Mouse (Mus musculus) CD4-positive, CD25-positive, alpha-beta regulatory T cell, adult 9 weeks (primary cell): ENCODE results near the gene Rnf181. TPM values are rescaled to one million over a fixed set of nuclear protein-coding genes. Genes with fewer than 3 reads are reported as not detected.

Experiments used
- polyA plus RNA-seq: library from polyadenylated mRNA; unstranded; fragments of 100-300 nt; shearing (Covaris generic); gene quantifications from one replicate; pipeline ENCODE4 v1.2.1, GENCODE M21; 2017

The Rnf181 gene
- polyA plus RNA-seq = 161 TPM

DNA sequence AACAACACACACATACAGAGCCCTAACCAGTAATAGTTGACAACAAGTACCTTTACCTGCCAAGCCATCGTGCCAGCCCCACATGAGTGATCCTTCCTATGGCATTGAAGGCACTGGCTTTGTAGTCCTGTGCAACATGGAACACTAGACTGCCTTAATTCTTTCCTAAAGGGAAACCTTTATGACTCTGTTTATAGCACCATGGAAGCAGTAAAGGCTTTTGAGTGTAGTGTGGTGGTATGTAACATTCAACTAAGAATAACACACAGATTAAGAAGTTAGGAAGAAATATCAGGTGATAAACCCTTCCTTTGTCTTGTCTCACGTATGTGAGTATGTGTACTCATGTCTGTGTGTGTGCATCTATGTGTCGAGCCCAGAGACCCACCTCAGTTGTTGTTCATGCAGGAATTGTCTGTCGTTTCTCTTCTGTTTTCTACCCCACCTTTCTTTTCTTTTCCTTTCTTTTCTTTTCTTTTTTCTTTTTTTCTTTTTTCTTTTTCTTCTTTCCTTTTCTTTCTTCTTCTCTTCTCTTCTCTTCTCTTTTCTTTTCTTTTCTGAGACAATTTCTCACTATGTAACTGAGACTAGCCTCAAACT is at the start of gene Rnf181:
TSS of gene Rnf181 (minus strand) at position 113 of the 600 bp plus-strand sequence.

GRCm38 (mm10) chr6:72414076-72414756 is 47.5 kb upstream of the Rnf181 start, which contains the start of gene Ggcx:
TSS of gene Ggcx (plus strand) at chr6:72414308.

DNA sequence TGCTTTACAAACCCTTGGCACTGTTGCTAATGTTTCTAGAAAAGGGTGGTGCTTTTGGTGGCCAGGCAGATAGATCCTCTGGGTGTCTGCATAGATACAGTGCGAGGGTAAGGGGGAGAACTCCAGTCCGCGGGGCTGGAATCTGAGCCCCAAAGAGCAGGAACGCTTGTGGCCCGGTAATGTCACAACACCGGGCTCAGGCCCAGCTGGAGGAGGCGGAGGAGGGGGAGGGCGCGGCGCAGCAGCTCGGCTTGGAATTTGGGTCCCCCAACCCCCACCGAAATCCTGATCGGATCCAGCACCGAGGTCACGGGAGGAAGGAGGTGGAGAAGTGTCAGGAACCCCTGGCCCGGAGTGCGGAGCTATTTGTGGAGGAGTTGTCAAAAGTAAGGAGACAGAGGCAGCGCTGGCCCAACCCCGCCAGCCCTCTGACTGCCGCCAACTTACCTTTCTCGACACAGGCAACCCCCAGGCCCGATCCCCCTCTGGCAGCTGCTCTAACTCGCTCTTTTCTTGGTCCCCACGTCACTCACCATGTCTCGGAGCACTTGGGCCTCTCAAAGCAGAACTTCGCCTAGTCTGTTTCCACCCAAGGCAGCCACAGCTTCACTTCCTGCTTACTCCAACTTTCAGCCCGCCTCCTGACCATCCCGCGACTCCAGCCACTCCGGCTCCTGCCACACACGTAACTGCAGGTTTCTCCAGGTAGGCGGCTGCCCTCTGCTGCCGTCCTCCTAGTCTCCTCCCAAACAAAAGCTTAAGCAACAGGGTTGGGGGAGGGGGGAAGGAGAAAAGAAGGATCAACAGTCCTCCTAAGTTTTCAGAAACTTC is 23.4 kb upstream of the Rnf181 start, which contains the start of gene Vamp8:
TSS of gene Vamp8 (minus strand) at position 763 of the 831 bp plus-strand sequence.

GRCm38 (mm10) chr6:72380131-72380770 is 13.5 kb upstream of the Rnf181 start, which contains the start of gene Vamp5:
TSS of gene Vamp5 (minus strand) at chr6:72380468.

DNA sequence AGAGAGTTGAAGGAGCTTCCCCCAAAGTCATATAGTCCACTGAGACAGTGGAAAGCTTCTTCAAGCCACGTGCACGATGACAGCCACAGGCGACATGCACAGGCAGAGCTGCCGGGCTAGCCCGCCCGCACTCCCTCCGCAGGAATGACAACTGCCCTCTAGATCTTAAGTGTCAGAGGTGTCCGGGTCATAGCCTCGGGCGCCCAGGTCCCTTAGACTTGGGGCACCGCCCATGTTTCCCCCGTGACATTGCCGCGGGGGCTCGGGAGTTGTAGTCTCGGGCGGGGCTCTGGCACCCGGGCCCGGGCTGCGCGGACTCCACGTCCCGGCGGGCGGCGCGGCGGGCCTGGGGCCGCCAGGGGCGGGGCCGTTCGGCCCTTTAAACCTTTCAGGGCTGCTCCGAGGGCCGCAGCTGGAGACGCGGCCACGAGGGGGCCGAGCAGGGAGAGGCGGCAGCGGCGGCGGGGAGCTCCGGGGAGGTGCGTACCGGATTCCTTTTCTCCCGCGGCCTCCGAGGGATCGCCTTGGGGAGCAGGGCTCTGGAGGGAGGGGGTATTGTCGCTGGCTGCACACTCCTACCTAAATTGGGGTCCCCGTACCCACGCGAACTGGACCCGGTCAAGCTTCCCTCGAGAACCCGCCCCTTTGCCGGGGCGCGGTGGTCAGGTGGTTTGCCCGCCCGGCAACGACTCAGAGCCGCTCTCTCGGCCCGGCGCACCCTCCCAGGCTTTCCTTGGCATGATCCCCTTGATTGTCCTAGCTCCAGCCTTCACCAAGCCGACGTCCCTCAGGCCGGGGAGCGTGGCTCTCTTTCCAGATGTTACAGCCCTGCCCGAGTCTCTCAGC is 11.5 kb downstream of the Rnf181 start, which contains the start of gene Tmem150a:
TSS of gene Tmem150a (plus strand) at position 382 of the 846 bp plus-strand sequence.

GRCm38 (mm10) chr6:72347166-72347941 is 19.4 kb downstream of the Rnf181 start, which contains the start of gene 0610030E20Rik:
TSS of gene 0610030E20Rik (plus strand) at chr6:72347317.

DNA sequence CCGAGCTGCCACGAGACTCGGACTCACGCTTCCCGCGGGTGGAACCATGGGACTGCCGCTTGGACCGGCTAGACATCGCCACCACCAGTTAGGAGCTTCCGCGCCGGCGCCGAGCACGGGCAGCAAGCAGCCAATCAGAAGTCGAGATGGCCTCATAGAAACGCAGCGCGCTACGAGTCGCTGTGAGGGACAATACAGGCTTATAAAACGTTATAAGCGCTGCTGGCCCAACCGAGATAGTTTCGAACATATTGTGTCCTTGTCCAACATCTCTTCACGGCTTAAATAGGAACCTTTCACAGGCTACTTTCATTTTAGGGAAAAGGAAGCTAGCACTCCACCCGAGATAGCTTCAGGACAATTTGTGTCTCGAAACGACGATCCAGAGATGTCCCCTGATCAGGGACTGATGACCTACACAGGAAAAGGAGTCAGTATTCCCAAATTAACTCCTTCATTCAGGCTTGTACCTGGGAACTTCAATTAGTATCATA is 21.6 kb downstream of the Rnf181 start, which contains the start of gene Usp39:
TSS of gene Usp39 (minus strand) at position 111 of the 494 bp plus-strand sequence.

Other genes with a start within 250 kb of the Rnf181 start
- gene Atoh8, start 131.4 kb downstream of the Rnf181 start, polyA plus RNA-seq = not detected
- not detected for gene Sftpb, start 62.3 kb downstream of the Rnf181 start, polyA plus RNA-seq
- 14.7 TPM for gene Usp39, start 21.8 kb downstream of the Rnf181 start, polyA plus RNA-seq
- 33.4 TPM for gene 0610030E20Rik, start 19.6 kb downstream of the Rnf181 start, polyA plus RNA-seq
- 0.73 TPM for gene Tmem150a, start 11.5 kb downstream of the Rnf181 start, polyA plus RNA-seq
- 60.0 TPM for gene Vamp5, start 13.5 kb upstream of the Rnf181 start, polyA plus RNA-seq
- 307 TPM for gene Vamp8, start 23.7 kb upstream of the Rnf181 start, polyA plus RNA-seq
- gene Ggcx, start 47.4 kb upstream of the Rnf181 start, polyA plus RNA-seq = 14.6 TPM
- 396 TPM for gene Mat2a, start 72.6 kb upstream of the Rnf181 start, polyA plus RNA-seq
- gene Sh2d6, start 154.8 kb upstream of the Rnf181 start, polyA plus RNA-seq = not detected
- gene Capg, start 177.4 kb upstream of the Rnf181 start, polyA plus RNA-seq = 460 TPM
- 25.4 TPM for gene Elmod3, start 231.5 kb upstream of the Rnf181 start, polyA plus RNA-seq
- 9.4 TPM for gene Retsat, start 231.5 kb upstream of the Rnf181 start, polyA plus RNA-seq